Mouse (Mus musculus) gastrocnemius, postnatal 4 days (tissue): ENCODE measurements around the gene Nos1ap. TPM values are rescaled to one million over a fixed set of nuclear protein-coding genes. Genes with fewer than 3 reads are reported as not detected.

Source experiments
- DNase-seq, 2 experiments: peaks; one replicate each; pipeline ENCODE4 v3.0.0; 2021 to 2022; ENCODE audit warnings: low spot score in 2 of 2, mixed read lengths in 2 of 2
- total RNA-seq, 2 experiments: library from RNA; stranded (reverse); gene quantifications; 2 replicates each; pipeline ENCODE4 v1.2.3; 2021

Gene Nos1ap
- total RNA-seq, 2 experiments from 2014 or later: 4.8 to 4.9 TPM

DNA sequence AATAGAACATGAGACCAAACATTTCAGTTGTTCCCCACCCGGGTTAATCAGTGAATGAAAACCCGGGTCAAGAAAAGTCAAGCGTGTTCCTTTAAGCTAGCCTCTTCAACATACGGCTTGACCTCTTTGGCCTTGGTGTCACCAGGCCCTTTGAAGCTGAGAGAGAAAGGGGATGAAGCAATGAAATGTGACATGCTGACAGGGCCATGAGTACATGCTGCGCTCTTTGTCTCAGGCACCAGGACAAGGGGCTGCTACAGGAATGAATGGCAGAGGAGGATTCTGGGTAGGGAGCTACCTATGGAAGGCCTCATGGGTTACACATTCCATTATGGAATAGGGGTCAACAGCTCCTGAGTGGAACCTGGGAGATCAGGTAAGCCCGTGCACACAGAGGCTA lies 286.6 kb downstream of the Nos1ap start:
- DNase-seq: no peak

- no peak for DNase-seq
Observed at GRCm38 (mm10) chr1:170302456-170302855, 287.2 kb downstream of the Nos1ap start.

DNA sequence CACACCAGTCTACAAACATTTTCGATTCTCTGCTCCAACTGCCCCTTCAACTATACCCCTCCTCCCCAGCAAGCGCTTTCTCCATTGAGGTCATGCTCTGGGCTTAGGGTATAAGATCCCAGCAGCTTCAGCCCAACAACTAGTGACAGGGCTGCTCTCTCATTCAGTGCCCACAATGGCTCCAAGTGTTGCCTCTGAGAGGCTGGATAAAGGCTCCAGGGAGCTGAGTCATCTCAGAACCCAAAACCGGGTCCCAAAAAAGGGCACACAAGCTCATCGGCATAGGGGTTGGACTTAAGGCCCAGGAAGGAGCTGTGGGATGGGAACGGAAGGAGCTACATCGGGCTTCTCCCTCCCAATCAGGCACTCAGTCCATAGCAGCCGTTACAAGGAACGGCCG lies 288.0 kb downstream of the Nos1ap start:
- no peak for DNase-seq

- no peak for DNase-seq
Observed at GRCm38 (mm10) chr1:170299496-170299895, 290.2 kb downstream of the Nos1ap start.

GRCm38 (mm10) chr1:170294786-170295570 lies 294.7 kb downstream of the Nos1ap start:
- DNase-seq: no peak

DNA sequence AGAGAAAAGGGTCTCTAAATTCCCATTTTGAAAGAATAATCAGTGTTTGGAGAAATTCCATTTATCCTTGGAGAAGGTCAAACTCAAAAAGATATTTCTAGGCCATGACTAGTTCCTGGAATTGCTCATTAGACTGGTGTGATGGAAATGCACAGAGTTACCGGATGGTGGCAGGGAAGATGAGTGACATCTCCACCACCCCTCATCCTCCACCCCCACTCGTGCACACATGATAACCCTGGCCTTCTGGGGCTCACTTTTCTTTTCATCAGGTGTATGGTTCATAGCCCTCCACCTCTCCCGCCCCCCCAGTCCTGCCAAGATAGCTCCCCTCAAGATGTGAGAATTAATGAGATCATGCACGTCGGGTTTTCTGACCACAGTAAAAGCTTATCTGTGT lies 296.4 kb downstream of the Nos1ap start:
- no peak for DNase-seq

- no peak for DNase-seq
Observed at GRCm38 (mm10) chr1:170292239-170292951, 297.3 kb downstream of the Nos1ap start.

- DNase-seq: no peak
Observed at GRCm38 (mm10) chr1:170282415-170283129, 307.1 kb downstream of the Nos1ap start.

- DNase-seq: no peak
Observed at GRCm38 (mm10) chr1:170277016-170277415, 312.6 kb downstream of the Nos1ap start, which contains the start of gene Sh2d1b1. Gene Sh2d1b1 (plus strand): TSS chr1:170277320.

GRCm38 (mm10) chr1:170273252-170273651 lies 316.4 kb downstream of the Nos1ap start:
- no peak for DNase-seq

DNA sequence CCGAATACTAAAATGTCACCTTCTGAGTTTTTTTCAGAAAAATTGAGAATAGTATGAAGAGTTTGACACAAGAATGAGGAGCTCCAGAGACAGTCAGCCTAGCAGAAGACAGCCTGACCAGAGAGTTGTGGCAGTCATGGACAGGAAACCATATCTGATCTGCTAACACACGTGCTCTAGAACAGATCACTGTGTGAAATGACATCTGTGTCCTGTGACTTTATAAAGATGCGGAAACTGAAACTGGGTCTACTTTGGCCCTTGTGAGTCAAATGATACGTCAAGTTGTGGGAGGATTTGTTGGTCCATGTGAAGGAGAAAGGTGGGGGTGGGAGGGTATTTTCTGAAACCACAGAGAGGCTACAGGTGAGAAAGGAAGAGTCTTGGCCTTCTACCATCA lies 319.0 kb downstream of the Nos1ap start:
- DNase-seq: no peak

DNA sequence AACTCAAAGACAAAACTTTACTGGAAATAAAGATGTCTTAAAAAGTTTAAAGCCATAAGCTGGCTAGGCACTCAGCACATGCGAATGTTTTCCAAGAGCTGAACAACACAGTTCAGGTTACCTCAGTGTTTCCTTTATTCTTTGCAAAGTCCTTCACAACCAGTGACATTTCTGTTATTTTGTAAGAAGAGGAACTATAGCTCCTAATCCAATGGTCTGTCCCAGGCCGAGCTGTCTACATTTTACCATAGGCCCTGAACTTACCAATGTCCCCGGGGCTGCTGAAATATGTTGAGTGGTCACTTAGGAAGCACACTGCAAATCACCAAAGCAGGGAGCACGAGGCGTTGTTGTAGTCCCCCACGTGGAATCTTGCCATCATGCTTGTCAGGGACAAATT lies 319.4 kb downstream of the Nos1ap start:
- DNase-seq: no peak

GRCm38 (mm10) chr1:170255560-170255910 lies 334.1 kb downstream of the Nos1ap start:
- peak; percentile 57 to 77 for DNase-seq

GRCm38 (mm10) chr1:170254893-170255559 lies 334.6 kb downstream of the Nos1ap start:
- peak in 1 of 2 experiments; percentile 15 for DNase-seq

Other genes with a start within 250 kb of the Nos1ap start
- gene Olfml2b, start 54.7 kb upstream of the Nos1ap start, total RNA-seq: 10 to 100 TPM; 63.6 to 81.0 TPM